In the genomic region with DNA sequence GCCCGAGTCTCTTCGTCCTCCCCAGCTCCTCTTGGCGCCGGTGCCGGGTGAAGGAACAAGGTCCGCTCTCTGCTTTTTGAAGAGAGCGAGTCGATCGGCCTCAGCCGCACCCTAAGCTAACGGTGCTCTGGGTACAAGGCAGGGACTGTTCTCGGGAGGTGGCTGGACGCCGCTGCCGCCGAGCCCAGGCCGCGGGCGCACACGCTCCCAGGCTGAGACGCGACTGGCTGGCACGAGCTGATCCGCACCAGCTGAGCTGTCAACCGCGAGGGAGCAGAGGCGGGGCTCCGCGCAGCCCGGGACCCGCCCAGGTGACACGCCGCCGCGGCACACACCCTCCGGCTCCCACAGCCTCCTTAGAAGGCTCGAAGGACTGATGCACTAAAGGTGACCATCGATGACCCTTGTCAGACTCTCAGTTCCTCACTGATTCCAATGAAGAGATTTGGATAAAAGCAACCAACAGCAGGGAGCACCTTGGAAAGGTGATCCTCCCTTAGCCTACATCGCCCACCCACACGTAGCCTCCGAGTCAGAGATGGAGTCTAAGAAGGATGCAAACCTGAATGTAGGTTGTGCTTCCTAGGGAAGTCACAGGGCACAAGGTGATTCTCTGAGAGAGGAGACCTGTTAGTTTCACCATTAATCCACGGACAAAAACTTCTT, we compare ENCODE assay signal across 8 mouse cellular contexts. TPM values are rescaled to one million over a fixed set of nuclear protein-coding genes. Genes with fewer than 3 reads are reported as not detected.
A peak's percentile ranks its signal among the peaks of the same experiment; 100 is the strongest.
DNase-seq lines count a peak whose midpoint lies in the region; ATAC-seq lines count a peak whose summit lies in the region.

No protein-coding gene starts in this region.

- peaks cover 55% of the 10 kb centered on the region for H3K27me3 ChIP-seq in forebrain, embryonic 10.5 days (ENCODE audit: poor library complexity, severe bottlenecking)
- H3K27me3 ChIP-seq in heart, embryonic 13.5 days (replicated peaks) = peaks cover 13% of the 10 kb centered on the region
- peaks cover 28% of the 10 kb centered on the region for H3K27me3 ChIP-seq in kidney, embryonic 16.5 days (ENCODE audit: insufficient read depth, low read length)
- peaks cover 44% of the 10 kb centered on the region for H3K27me3 ChIP-seq in liver, embryonic 12.5 days (replicated peaks)
- no peaks in the 10 kb centered on the region for H3K27me3 ChIP-seq in stomach, embryonic 15.5 days (replicated peaks)

- DNase-seq in CD4-positive, CD25-positive, alpha-beta regulatory T cell, adult 2 months (ENCODE audit: low read depth, low spot score) = peak; percentile 61
- DNase-seq in c-Kit-positive CD71-negative TER-119-negative erythroid progenitor cells, embryonic 14.5 days (ENCODE audit: low read depth) = peak; percentile 33
- DNase-seq in forebrain, embryonic 10.5 days (ENCODE audit: extremely low spot score, low spot score) = peak; percentile 46
- DNase-seq in naive thymus-derived CD4-positive, alpha-beta T cell, adult 2 months (ENCODE audit: low read depth) = peak; percentile 43

- H3K9me3 ChIP-seq in forebrain, embryonic 10.5 days = no peaks in the 10 kb centered on the region
- H3K9me3 ChIP-seq in heart, embryonic 13.5 days = no peaks in the 10 kb centered on the region
- no peaks in the 10 kb centered on the region for H3K9me3 ChIP-seq in kidney, embryonic 16.5 days (ENCODE audit: low read length)
- H3K9me3 ChIP-seq in liver, embryonic 12.5 days (replicated peaks) = no peaks in the 10 kb centered on the region
- no peaks in the 10 kb centered on the region for H3K9me3 ChIP-seq in stomach, embryonic 15.5 days

- H3K27ac ChIP-seq in forebrain, embryonic 10.5 days = no peak overlapping the region
- H3K27ac ChIP-seq in heart, embryonic 13.5 days (replicated peaks) = peak overlapping the region; percentile 98
- H3K27ac ChIP-seq in kidney, embryonic 16.5 days (ENCODE audit: low read length) = no peak overlapping the region
- H3K27ac ChIP-seq in liver, embryonic 12.5 days = no peak overlapping the region
- H3K27ac ChIP-seq in stomach, embryonic 15.5 days = no peak overlapping the region

- peak overlapping the region; percentile 96 for H3K9ac ChIP-seq in heart, embryonic 13.5 days
- H3K9ac ChIP-seq in kidney, embryonic 16.5 days (replicated peaks; ENCODE audit: low read length) = peak overlapping the region; percentile 37; the same call in 1 of the 2 replicates
- peak overlapping the region; percentile 39 for H3K9ac ChIP-seq in liver, embryonic 12.5 days
- peak overlapping the region; percentile 47 for H3K9ac ChIP-seq in stomach, embryonic 15.5 days

- WGBS in forebrain, embryonic 10.5 days = 4% methylated on average over 42 of the region's 42 CpGs
- 2% methylated on average over 42 of the region's 42 CpGs for WGBS in heart, embryonic 13.5 days
- 3% methylated on average over 42 of the region's 42 CpGs for WGBS in kidney, embryonic 16.5 days
- 4% methylated on average over 42 of the region's 42 CpGs for WGBS in liver, embryonic 12.5 days (ENCODE audit: insufficient replicate concordance)
- 2% methylated on average over 42 of the region's 42 CpGs for WGBS in stomach, embryonic 15.5 days

- H3K36me3 ChIP-seq in forebrain, embryonic 10.5 days (replicated peaks) = no peaks in the 10 kb centered on the region
- H3K36me3 ChIP-seq in heart, embryonic 13.5 days = no peaks in the 10 kb centered on the region
- H3K36me3 ChIP-seq in kidney, embryonic 16.5 days (ENCODE audit: insufficient read depth, low read length) = no peaks in the 10 kb centered on the region
- no peaks in the 10 kb centered on the region for H3K36me3 ChIP-seq in liver, embryonic 12.5 days
- H3K36me3 ChIP-seq in stomach, embryonic 15.5 days = no peaks in the 10 kb centered on the region

- peak overlapping the region; percentile 88 for H3K4me2 ChIP-seq in heart, embryonic 13.5 days
- H3K4me2 ChIP-seq in kidney, embryonic 16.5 days (replicated peaks; ENCODE audit: low read depth, low read length) = peak overlapping the region; percentile 78
- H3K4me2 ChIP-seq in liver, embryonic 12.5 days = peak overlapping the region; percentile 72
- peak overlapping the region; percentile 95 for H3K4me2 ChIP-seq in stomach, embryonic 15.5 days

- H3K4me1 ChIP-seq in forebrain, embryonic 10.5 days = peaks cover 16% of the 10 kb centered on the region
- peaks cover 48% of the 10 kb centered on the region for H3K4me1 ChIP-seq in heart, embryonic 13.5 days
- H3K4me1 ChIP-seq in kidney, embryonic 16.5 days (ENCODE audit: insufficient read depth, low read length) = peaks cover 8% of the 10 kb centered on the region; the same call in 1 of the 2 replicates
- H3K4me1 ChIP-seq in liver, embryonic 12.5 days = peaks cover 13% of the 10 kb centered on the region
- peaks cover 4% of the 10 kb centered on the region; the same call in 1 of the 2 replicates for H3K4me1 ChIP-seq in stomach, embryonic 15.5 days

- H3K4me3 ChIP-seq in forebrain, embryonic 10.5 days = peak overlapping the region; percentile 54
- peak overlapping the region; percentile 82 for H3K4me3 ChIP-seq in heart, embryonic 13.5 days
- peak overlapping the region; percentile 46 for H3K4me3 ChIP-seq in kidney, embryonic 16.5 days (ENCODE audit: low read length)
- H3K4me3 ChIP-seq in liver, embryonic 12.5 days = peak overlapping the region; percentile 54
- peak overlapping the region; percentile 48 for H3K4me3 ChIP-seq in stomach, embryonic 15.5 days (replicated peaks)

- peak; percentile 74 for ATAC-seq in heart, embryonic 13.5 days (ENCODE audit: extremely low read depth, insufficient number of reproducible peaks, low FRiP score, low TSS enrichment)
- peak; percentile 91 for ATAC-seq in kidney, embryonic 16.5 days (ENCODE audit: low FRiP score, low TSS enrichment)
- peak; percentile 82 for ATAC-seq in liver, embryonic 12.5 days
- peak; percentile 89 for ATAC-seq in stomach, embryonic 15.5 days (ENCODE audit: insufficient read depth, low FRiP score, low read depth)

RNA-seq across cellular contexts. Expression of a gene that starts 20.4 kb away (rescaled TPM):
- 18.5 and 18.7 TPM in 2 replicates for polyA plus RNA-seq in forebrain, embryonic 10.5 days (2016; fragmentation: Nextera tagmentation; extraction: Ambion mirVana)
- polyA plus RNA-seq in heart, embryonic 13.5 days (2015; fragmentation: Nextera tagmentation; extraction: Ambion mirVana) = 68.2 and 74.9 TPM in 2 replicates
- 27.5 and 28.1 TPM in 2 replicates for polyA plus RNA-seq in kidney, embryonic 16.5 days (2015; fragmentation: Nextera tagmentation; extraction: Ambion mirVana)
- 8.9 and 9.9 TPM in 2 replicates for polyA plus RNA-seq in liver, embryonic 12.5 days (2016; fragmentation: Nextera tagmentation; extraction: Ambion mirVana)
- 21.3 and 24.0 TPM in 2 replicates for polyA plus RNA-seq in stomach, embryonic 15.5 days (2015; fragmentation: Nextera tagmentation; extraction: Ambion mirVana)

RNA-seq across cellular contexts. Expression of a gene that starts 32.8 kb away (rescaled TPM):
- 114 TPM in 2 replicates for polyA plus RNA-seq in forebrain, embryonic 10.5 days (2016; fragmentation: Nextera tagmentation; extraction: Ambion mirVana)
- polyA plus RNA-seq in heart, embryonic 13.5 days (2015; fragmentation: Nextera tagmentation; extraction: Ambion mirVana) = 115 and 128 TPM in 2 replicates
- 138 and 147 TPM in 2 replicates for polyA plus RNA-seq in kidney, embryonic 16.5 days (2015; fragmentation: Nextera tagmentation; extraction: Ambion mirVana)
- 67.1 and 69.2 TPM in 2 replicates for polyA plus RNA-seq in liver, embryonic 12.5 days (2016; fragmentation: Nextera tagmentation; extraction: Ambion mirVana)
- 139 and 143 TPM in 2 replicates for polyA plus RNA-seq in stomach, embryonic 15.5 days (2015; fragmentation: Nextera tagmentation; extraction: Ambion mirVana)

Comparison
In these comparisons a context has a peak if more than half of its experiments do, and no peak if none do; other contexts are left out.
1. H3K9ac ChIP-seq: peak in every context shown above with its lines; median percentile 96 in heart, embryonic 13.5 days; 47 in stomach, embryonic 15.5 days; 39 in liver, embryonic 12.5 days; 37 in kidney, embryonic 16.5 days.